Mouse (Mus musculus) heart, postnatal 0 days (tissue): ENCODE results near the gene Spi1. TPM values are rescaled to one million over a fixed set of nuclear protein-coding genes. Genes with fewer than 3 reads are reported as not detected.

Source experiments
- ATAC-seq: fragments of 200-750 bp; cut with Nextera tagmentation; 2 replicates; pipeline ENCODE4 v1.8.0; 2017; ENCODE audit warnings: low read depth, moderate number of reproducible peaks, moderate library complexity; ENCODE audit not compliant: insufficient read depth
- DNase-seq: peaks from one replicate; pipeline ENCODE4 v3.0.0-alpha.2; 2016; ENCODE audit warnings: low spot score
- H3K27ac ChIP-seq: fragments of 300-500 bp; sonication (generic); 2 replicates; pipeline ENCODE4 v1.5.1; 2014; ENCODE audit warnings: low read depth, mild to moderate bottlenecking
- H3K27me3 ChIP-seq: fragments of 300-500 bp; sonication (generic); 2 replicates; pipeline ENCODE4 v1.6.1; 2014; ENCODE audit warnings: low read length, mixed read lengths; ENCODE audit not compliant: control insufficient read depth, insufficient read depth
- H3K36me3 ChIP-seq: fragments of 300-500 bp; sonication (generic); replicated peaks from 2 replicates; pipeline ENCODE4 v1.6.1; 2014; ENCODE audit warnings: low read length, mixed read lengths; ENCODE audit not compliant: control insufficient read depth, insufficient read depth
- H3K4me1 ChIP-seq: fragments of 300-500 bp; sonication (generic); 2 replicates; pipeline ENCODE4 v1.6.1; 2014; ENCODE audit warnings: antibody characterized with exemption; ENCODE audit not compliant: control insufficient read depth, insufficient read depth
- H3K4me2 ChIP-seq: fragments of 300-500 bp; sonication (generic); 2 replicates; pipeline ENCODE4 v1.6.1; 2014; ENCODE audit warnings: low read depth, mild to moderate bottlenecking, low read length, moderate library complexity
- H3K4me3 ChIP-seq: fragments of 300-500 bp; sonication (generic); 2 replicates; pipeline ENCODE4 v1.5.1; 2014; ENCODE audit warnings: low read depth, low read length
- H3K9ac ChIP-seq: fragments of 300-500 bp; sonication (generic); replicated peaks from 2 replicates; pipeline ENCODE4 v1.6.1; 2014; ENCODE audit warnings: low read depth, low read length, mixed read lengths
- H3K9me3 ChIP-seq: fragments of 300-500 bp; sonication (generic); replicated peaks from 2 replicates; pipeline ENCODE4 v1.6.1; 2016; ENCODE audit warnings: low read length; ENCODE audit not compliant: control insufficient read depth
- CTCF ChIP-seq: IDR thresholded peaks from 2 replicates; pipeline ENCODE4 v1.5.1; 2016; ENCODE audit warnings: antibody characterized with exemption, control low read depth, low read depth
- EP300 ChIP-seq: IDR thresholded peaks from 2 replicates; pipeline ENCODE4 v1.6.1; 2016; ENCODE audit warnings: antibody characterized with exemption, low read depth
- WGBS: fragments of 180-500 bp; shearing (Covaris S2); extraction: QIAGEN DNeasy Blood & Tissue Kit; methylation state at CpG from one replicate; pipeline ENCODE4 v1.1.7; 2014; 5-methylcytosine and 5-hydroxymethylcytosine counted together
- polyA plus RNA-seq: library from polyadenylated mRNA; unstranded; fragments of >200 nt; fragmentation: Nextera tagmentation; extraction: Ambion mirVana; gene quantifications from 2 replicates; pipeline ENCODE4 v1.2.1, GENCODE M21; 2015
- total RNA-seq: library from RNA; depleted of rRNA; stranded (reverse); fragments of >200 nt; gene quantifications from 2 replicates; pipeline ENCODE4 v1.2.3, GENCODE M21; 2014; ENCODE audit warnings: low replicate concordance

The Spi1 gene
- total and polyA plus RNA-seq, 2 experiments from 2014 or later = 2.5 to 3.1 TPM

GRCm38 (mm10) chr2:91053934-91054382 is 28.2 kb upstream of the Spi1 start, which contains the start of gene Psmc3:
Psmc3 (plus strand) TSS chr2:91054009.
- Histone ChIP-seq H3K9ac (peak within 1 kb of the TSS; percentile 80), H3K36me3 (peaks cover 41% of the 10 kb centered on the region), H3K27ac (peak within 1 kb of the TSS; percentile 85), H3K4me1 (peaks cover 7% of the 10 kb centered on the region), H3K9me3 (no peaks in the 10 kb centered on the region), H3K4me2 (peak within 1 kb of the TSS; percentile 76), H3K27me3 (no peaks in the 10 kb centered on the region), H3K4me3 (peak within 1 kb of the TSS; percentile 86)
- WGBS = under 1% methylated on average over 40 of the region's 40 CpGs
- no peak for TF ChIP-seq CTCF
- no peak for TF ChIP-seq EP300
- DNase-seq (peak; percentile 92), ATAC-seq (peak; percentile 99)

- Histone ChIP-seq H3K27ac (no peak overlapping the region), H3K4me1 (peaks cover 11% of the 10 kb centered on the region), H3K27me3 (no peaks in the 10 kb centered on the region), H3K36me3 (peaks cover 67% of the 10 kb centered on the region), H3K4me2 (no peak overlapping the region), H3K4me3 (no peak overlapping the region), H3K9me3 (no peaks in the 10 kb centered on the region), H3K9ac (no peak overlapping the region)
- TF ChIP-seq EP300 (no peak), CTCF (no peak)
- DNase-seq (no peak), ATAC-seq (no peak)
- 90% methylated on average over 5 of the region's 5 CpGs for WGBS
These were observed 23.8 kb upstream of the Spi1 start for GRCm38 (mm10) chr2:91058435-91058834.

GRCm38 (mm10) chr2:91059376-91059775 is 22.8 kb upstream of the Spi1 start:
- TF ChIP-seq CTCF = no peak
- TF ChIP-seq EP300 = no peak
- ATAC-seq (no peak), DNase-seq (no peak)
- Histone ChIP-seq H3K9me3 (no peaks in the 10 kb centered on the region), H3K36me3 (peaks cover 77% of the 10 kb centered on the region), H3K9ac (no peak overlapping the region), H3K4me2 (no peak overlapping the region), H3K27ac (no peak overlapping the region), H3K4me3 (no peak overlapping the region), H3K27me3 (no peaks in the 10 kb centered on the region), H3K4me1 (peaks cover 11% of the 10 kb centered on the region)
- WGBS = 89% methylated on average over 2 of the region's 2 CpGs

GRCm38 (mm10) chr2:91060544-91061355 is 21.4 kb upstream of the Spi1 start:
- no peak overlapping the region for H3K9ac ChIP-seq
- TF ChIP-seq CTCF = peak; percentile 81
- no peak for TF ChIP-seq EP300
- H3K36me3 ChIP-seq = peaks cover 74% of the 10 kb centered on the region
- H3K4me2 ChIP-seq = no peak overlapping the region
- peaks cover 4% of the 10 kb centered on the region for H3K4me1 ChIP-seq
- H3K27ac ChIP-seq = peak overlapping the region; percentile 72
- H3K4me3 ChIP-seq = no peak overlapping the region
- WGBS = 47% methylated on average over 10 of the region's 10 CpGs
- H3K27me3 ChIP-seq = no peaks in the 10 kb centered on the region
- ATAC-seq (peak; percentile 65), DNase-seq (peak; percentile 53)
- no peaks in the 10 kb centered on the region for H3K9me3 ChIP-seq

- no peak overlapping the region for H3K4me2 ChIP-seq
- no peak overlapping the region for H3K4me3 ChIP-seq
- no peak overlapping the region for H3K9ac ChIP-seq
- H3K27me3 ChIP-seq = no peaks in the 10 kb centered on the region
- H3K27ac ChIP-seq = peak overlapping the region; percentile 72
- peak; percentile 52 for ATAC-seq
- peak; percentile 58 for DNase-seq
- peaks cover 12% of the 10 kb centered on the region for H3K4me1 ChIP-seq
- H3K9me3 ChIP-seq = no peaks in the 10 kb centered on the region
- WGBS = 28% methylated on average over 6 of the region's 6 CpGs
- H3K36me3 ChIP-seq = peaks cover 62% of the 10 kb centered on the region
- TF ChIP-seq CTCF = no peak
- TF ChIP-seq EP300 = no peak
These were observed 20.2 kb upstream of the Spi1 start for GRCm38 (mm10) chr2:91061849-91062481.
